Mouse (Mus musculus) left cerebral cortex, postnatal 10 days (tissue): Measurements from ENCODE around the gene Tldc1. TPM values are rescaled to one million over a fixed set of nuclear protein-coding genes. Genes with fewer than 3 reads are reported as not detected.

ENCODE experiments used
- DNase-seq, 2 experiments: peaks; one replicate each; pipeline ENCODE4 v3.0.0; 2021 to 2022; ENCODE audit warnings: low spot score in 2 of 2, mixed read lengths in 1 of 2; ENCODE audit errors: extremely low spot score in 1 of 2
- intact Hi-C: fragments of 180-260 bp; cut with DNase I; formaldehyde crosslinking; loops from one replicate; pipeline ENCODE4 v1.15.1; 2025
- total RNA-seq, 2 experiments: library from RNA; stranded (reverse); gene quantifications; 2 replicates each; pipeline ENCODE4 v1.2.3; 2021

The Tldc1 gene
- total RNA-seq, 2 experiments from 2014 or later: 14.2 to 15.9 TPM

GRCm38 (mm10) chr8:119742409-119742808 lies 35.8 kb downstream of the Tldc1 start:
- no peak for DNase-seq
- intact Hi-C loops: loop anchor here (5.0 kb wide), 1 partner anchor 45 kb away; no protein-coding TSS in a partner anchor

DNA sequence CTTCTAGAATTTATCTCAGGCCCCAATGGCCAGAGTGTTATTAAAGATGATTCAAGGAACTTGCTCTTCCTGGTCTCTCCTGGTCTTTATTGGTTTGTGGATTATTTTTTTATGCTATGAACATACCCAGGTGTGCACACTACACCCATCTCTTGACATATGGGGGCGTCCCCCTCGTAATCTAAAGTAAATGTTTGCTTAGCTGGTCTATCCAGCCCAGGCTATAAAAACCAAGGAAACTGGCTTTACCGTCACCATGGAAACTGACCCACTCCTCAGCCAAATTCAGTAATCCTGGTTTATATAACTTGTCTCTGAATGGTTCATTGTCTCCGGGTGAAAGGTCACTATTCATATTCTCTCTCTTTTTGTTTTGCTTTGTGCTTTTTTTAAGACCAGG lies 37.6 kb downstream of the Tldc1 start:
- DNase-seq: peak in 1 of 2 experiments; percentile 8
- intact Hi-C loops: loop anchor here (5.0 kb wide), 1 partner anchor 43 kb away; no protein-coding TSS in a partner anchor

- intact Hi-C loops: no loop called here
- DNase-seq: no peak
Measured at GRCm38 (mm10) chr8:119738129-119738907, 39.9 kb downstream of the Tldc1 start.

GRCm38 (mm10) chr8:119737093-119737900 lies 40.9 kb downstream of the Tldc1 start:
- intact Hi-C loops: no loop called here
- no peak for DNase-seq

GRCm38 (mm10) chr8:119736348-119736917 lies 41.8 kb downstream of the Tldc1 start:
- DNase-seq: no peak
- intact Hi-C loops: no loop called here

GRCm38 (mm10) chr8:119732072-119732471 lies 46.1 kb downstream of the Tldc1 start:
- no peak for DNase-seq
- intact Hi-C loops: no loop called here

- DNase-seq: no peak
- intact Hi-C loops: no loop called here
Measured at GRCm38 (mm10) chr8:119728351-119728895, 49.8 kb downstream of the Tldc1 start.

DNA sequence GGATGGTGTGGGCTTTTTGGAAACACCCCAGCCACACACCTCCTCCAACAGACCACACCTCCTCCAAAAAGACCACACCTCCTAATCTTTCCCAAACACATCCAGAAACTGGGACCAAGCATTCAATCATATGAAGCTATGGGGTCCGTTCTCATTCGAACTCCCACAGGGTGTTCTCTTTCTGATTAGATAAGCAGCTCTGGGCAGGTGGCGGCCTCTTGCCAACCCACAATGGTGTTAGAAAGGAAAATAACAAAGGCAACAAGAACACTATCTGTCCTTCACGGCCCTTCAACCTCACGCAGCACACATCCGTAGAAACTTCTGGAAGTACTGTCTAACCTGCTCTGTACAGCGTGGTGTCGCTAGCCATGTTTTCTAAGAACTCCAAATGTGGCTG lies 51.1 kb downstream of the Tldc1 start:
- DNase-seq: no peak
- intact Hi-C loops: no loop called here

- intact Hi-C loops: no loop called here
- no peak for DNase-seq
Measured at GRCm38 (mm10) chr8:119724596-119724995, 53.6 kb downstream of the Tldc1 start.

DNA sequence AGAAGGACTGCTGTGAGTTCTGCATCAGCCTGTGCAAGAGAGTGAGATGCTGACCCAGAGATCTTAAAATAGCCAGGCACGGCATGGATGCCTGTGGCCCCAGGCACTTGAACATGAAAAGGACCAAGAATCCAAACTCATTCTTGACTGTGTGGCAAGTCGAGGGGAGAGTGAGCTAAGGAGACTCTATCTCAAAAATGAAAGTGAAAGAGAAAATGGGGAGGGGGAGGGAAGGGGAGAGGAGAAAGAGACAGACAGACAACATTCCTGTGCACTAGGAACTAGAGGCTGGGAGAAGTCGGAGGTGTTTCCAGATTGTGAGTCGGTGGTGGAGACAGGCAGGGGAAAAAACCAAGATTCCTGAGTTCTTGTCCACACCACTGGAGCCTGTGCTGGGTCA lies 54.5 kb downstream of the Tldc1 start:
- no peak for DNase-seq
- intact Hi-C loops: no loop called here

DNA sequence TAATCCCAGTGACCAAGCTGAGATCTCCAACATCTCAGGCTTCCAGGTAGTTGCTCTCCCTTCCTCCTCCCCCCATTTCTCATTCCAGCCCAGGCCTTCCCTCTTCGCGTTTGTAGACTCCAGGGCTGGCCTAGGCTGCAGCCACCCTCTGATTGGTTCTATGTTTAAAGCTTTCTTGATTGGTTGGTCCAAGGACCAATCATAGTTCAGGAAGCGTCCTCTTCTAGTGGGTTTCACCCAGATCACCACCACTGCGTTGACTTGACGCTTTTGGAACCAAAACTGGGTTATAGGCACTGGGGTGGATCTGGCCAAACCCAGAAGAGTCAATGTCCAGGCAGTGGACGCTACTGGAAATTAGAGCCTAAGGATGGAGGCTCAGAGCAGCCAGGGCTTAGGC lies 55.9 kb downstream of the Tldc1 start:
- DNase-seq: no peak
- intact Hi-C loops: no loop called here

DNA sequence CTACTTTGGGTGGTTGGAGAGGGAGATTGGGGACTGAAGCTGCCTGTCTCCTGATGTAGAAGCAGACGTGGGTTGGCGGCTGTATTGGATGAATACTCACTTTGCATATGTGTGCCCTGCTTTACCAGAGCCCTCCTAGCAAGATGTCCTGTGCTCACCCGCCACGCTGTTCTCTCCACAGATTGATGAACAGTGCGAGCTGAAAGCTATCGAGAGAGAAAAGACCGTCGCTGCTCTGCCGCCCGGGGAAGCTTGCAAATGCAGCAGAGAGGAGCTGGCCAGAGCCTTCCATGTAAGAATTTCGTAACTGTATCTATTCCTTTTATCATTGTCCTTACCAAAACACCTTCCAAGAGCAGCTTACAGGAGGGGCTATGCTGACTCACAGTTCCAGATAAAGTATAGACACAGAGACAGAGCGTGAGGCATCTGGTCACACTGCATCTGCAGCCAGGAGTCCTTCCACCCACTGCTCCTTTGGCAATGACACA lies 59.2 kb downstream of the Tldc1 start:
- intact Hi-C loops: no loop called here
- DNase-seq: no peak

DNA sequence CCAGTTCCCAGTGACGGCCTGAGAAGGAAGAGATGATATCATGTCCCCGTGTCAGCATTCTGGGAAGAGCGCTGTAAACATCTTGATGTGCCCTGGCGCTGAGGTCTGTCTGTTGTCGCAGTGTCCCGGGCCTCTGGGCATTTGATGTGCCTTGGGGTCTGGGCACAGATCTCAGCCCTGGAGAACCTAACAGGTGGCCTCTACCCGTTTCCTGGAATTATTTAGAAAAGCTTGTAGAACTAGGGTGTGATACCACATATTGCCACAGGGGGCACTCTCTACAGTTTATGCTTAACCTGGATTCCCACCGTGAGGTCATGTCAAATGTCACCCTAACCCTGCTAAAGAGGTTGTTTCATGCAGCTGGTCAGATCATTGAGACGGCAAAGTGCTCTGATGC lies 60.5 kb downstream of the Tldc1 start:
- DNase-seq: no peak
- intact Hi-C loops: no loop called here

DNA sequence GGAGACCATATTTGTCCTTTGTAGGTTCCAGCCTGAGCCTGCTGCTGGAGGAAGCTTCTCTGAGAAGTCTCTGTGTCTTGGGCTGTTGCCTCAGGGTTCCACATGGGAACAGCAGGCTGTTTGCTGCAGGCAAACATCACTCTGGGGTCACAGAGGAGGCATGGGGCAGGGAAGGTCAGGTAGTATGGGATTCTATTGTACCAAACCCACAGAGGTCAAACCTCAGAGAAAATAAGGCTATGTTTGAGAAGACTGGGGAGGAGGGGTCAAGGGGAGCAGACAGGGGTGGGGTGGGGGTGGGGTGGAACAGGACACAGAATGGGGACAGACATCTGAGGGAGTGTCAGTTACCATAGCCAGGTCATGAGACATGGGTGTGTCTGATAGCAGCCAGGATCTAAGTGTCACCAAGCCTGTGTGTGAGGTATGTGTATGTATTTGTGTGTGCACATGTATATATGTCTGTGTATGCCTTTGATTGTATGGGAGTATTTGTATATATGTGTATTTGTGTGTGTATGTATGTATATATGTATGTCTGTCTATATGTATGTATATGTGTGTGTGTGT lies 61.4 kb downstream of the Tldc1 start:
- no peak for DNase-seq
- intact Hi-C loops: no loop called here

DNA sequence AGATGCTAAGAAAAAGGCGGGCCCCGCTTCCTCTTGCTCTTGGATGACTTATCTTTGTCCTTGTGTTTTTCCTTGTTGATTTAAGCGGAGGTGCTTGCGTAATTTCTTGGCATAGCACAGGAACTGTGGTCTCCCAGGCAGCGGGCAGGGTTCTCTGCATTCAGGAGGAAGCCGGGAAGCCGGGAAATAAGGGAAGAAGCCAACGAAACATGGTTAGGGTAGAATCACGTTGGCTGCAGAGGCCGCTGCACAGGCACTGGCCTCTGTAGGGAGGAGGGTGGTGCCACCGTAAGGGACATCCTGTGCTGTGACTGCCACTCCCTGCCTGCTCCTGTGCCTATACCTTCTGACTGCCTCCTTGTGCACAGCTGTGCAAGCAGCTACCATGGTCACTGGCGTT lies 63.0 kb downstream of the Tldc1 start:
- DNase-seq: no peak
- intact Hi-C loops: no loop called here

DNA sequence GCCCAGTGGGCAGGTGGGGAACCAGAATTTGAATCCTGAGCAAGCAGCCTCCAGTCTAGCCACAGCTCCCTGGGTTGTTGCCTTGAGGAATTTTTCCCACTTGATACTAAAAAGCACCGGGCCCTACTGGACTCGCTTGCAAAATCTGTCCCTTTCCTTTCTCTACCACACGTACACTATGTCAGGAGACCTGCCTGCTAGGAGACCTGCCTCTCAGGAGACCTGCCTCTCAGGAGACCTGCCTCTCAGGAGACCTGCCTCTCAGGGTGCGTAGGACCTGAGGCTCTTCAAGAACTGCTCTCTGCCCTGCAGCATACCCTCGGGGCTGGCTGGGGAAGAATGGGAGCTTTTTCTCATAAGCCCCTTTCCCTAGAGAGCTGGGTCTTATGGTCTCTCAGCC lies 64.8 kb downstream of the Tldc1 start:
- no peak for DNase-seq
- intact Hi-C loops: no loop called here

- no peak for DNase-seq
- intact Hi-C loops: no loop called here
Measured at GRCm38 (mm10) chr8:119712226-119712625, 66.0 kb downstream of the Tldc1 start.
